Mouse (Mus musculus) kidney, embryonic 15.5 days (tissue): Measurements from ENCODE around the gene Ado. TPM values are rescaled to one million over a fixed set of nuclear protein-coding genes. Genes with fewer than 3 reads are reported as not detected.

Experiments
- ATAC-seq: fragments of 200-750 bp; cut with Nextera tagmentation; replicated peaks from 2 replicates; pipeline ENCODE4 v1.8.0; 2017; ENCODE audit warnings: moderate TSS enrichment; ENCODE audit not compliant: low FRiP score
- H3K27ac ChIP-seq: fragments of 300-500 bp; sonication (generic); 2 replicates; pipeline ENCODE4 v1.5.1; 2015; ENCODE audit warnings: mild to moderate bottlenecking, inconsistent platforms
- H3K27me3 ChIP-seq: fragments of 300-500 bp; sonication (generic); 2 replicates; pipeline ENCODE4 v1.6.1; 2015; ENCODE audit warnings: inconsistent platforms
- H3K36me3 ChIP-seq: fragments of 300-500 bp; sonication (generic); 2 replicates; pipeline ENCODE4 v1.6.1; 2015; ENCODE audit warnings: inconsistent platforms
- H3K4me1 ChIP-seq: fragments of 300-500 bp; sonication (generic); 2 replicates; pipeline ENCODE4 v1.6.1; 2015; ENCODE audit warnings: inconsistent platforms
- H3K4me2 ChIP-seq: fragments of 300-500 bp; sonication (generic); 2 replicates; pipeline ENCODE4 v1.6.1; 2015; ENCODE audit warnings: moderate library complexity, mild to moderate bottlenecking, inconsistent platforms
- H3K4me3 ChIP-seq: fragments of 300-500 bp; sonication (generic); replicated peaks from 2 replicates; pipeline ENCODE4 v1.5.1; 2015; ENCODE audit warnings: mild to moderate bottlenecking, inconsistent platforms
- H3K9ac ChIP-seq: fragments of 300-500 bp; sonication (generic); 2 replicates; pipeline ENCODE4 v1.6.1; 2015; ENCODE audit warnings: mild to moderate bottlenecking, inconsistent platforms
- H3K9me3 ChIP-seq: fragments of 300-500 bp; sonication (generic); replicated peaks from 2 replicates; pipeline ENCODE4 v1.6.1; 2016; ENCODE audit warnings: inconsistent platforms
- WGBS: fragments of 180-500 bp; shearing (Covaris S2); methylation state at CpG from one replicate; pipeline ENCODE4 v1.1.7; 2015; ENCODE audit warnings: mixed read lengths; 5-methylcytosine and 5-hydroxymethylcytosine counted together
- polyA plus RNA-seq: library from polyadenylated mRNA; unstranded; fragments of >200 nt; fragmentation: Nextera tagmentation; extraction: Ambion mirVana; gene quantifications from 2 replicates; pipeline ENCODE4 v1.2.1, GENCODE M21; 2015

The Ado gene
- polyA plus RNA-seq, 1 experiment from 2014 or later: 70.1 TPM

GRCm38 (mm10) chr10:67559765-67560394 lies 11.1 kb upstream of the Ado start:
- Histone ChIP-seq H3K9ac (no peak overlapping the region), H3K27ac (no peak overlapping the region), H3K4me2 (no peak overlapping the region), H3K9me3 (no peaks in the 10 kb centered on the region), H3K4me1 (no peaks in the 10 kb centered on the region), H3K36me3 (no peaks in the 10 kb centered on the region), H3K27me3 (no peaks in the 10 kb centered on the region), H3K4me3 (no peak overlapping the region)
- WGBS: 52% methylated on average over 13 of the region's 13 CpGs
- ATAC-seq: no peak

- H3K27me3 ChIP-seq: 0 out of 2 replicates have a peak, but pooled peaks cover 2% of the 10 kb centered on the region
- H3K4me1 ChIP-seq: no peaks in the 10 kb centered on the region
- 74% methylated on average over 4 of the region's 4 CpGs for WGBS
- H3K9me3 ChIP-seq: no peaks in the 10 kb centered on the region
- H3K36me3 ChIP-seq: no peaks in the 10 kb centered on the region
- H3K27ac ChIP-seq: no peak overlapping the region
- H3K9ac ChIP-seq: no peak overlapping the region
- ATAC-seq: no peak
- H3K4me2 ChIP-seq: no peak overlapping the region
- no peak overlapping the region for H3K4me3 ChIP-seq
Measured at GRCm38 (mm10) chr10:67558053-67558452, 9.3 kb upstream of the Ado start.

GRCm38 (mm10) chr10:67548261-67548854 lies 397 bp downstream of the Ado start:
- Histone ChIP-seq H3K4me2 (peak overlapping the region; percentile 88), H3K4me3 (peak overlapping the region; percentile 92), H3K36me3 (peaks cover 17% of the 10 kb centered on the region), H3K4me1 (peaks cover 33% of the 10 kb centered on the region), H3K9ac (peak overlapping the region; percentile 89), H3K27me3 (no peaks in the 10 kb centered on the region), H3K9me3 (no peaks in the 10 kb centered on the region), H3K27ac (peak overlapping the region; percentile 98)
- WGBS: under 1% methylated on average over 65 of the region's 73 CpGs
- ATAC-seq: peak; percentile 74

- ATAC-seq: peak; percentile 30
- no peaks in the 10 kb centered on the region for H3K27me3 ChIP-seq
- H3K27ac ChIP-seq: peak overlapping the region; percentile 98
- peaks cover 17% of the 10 kb centered on the region for H3K36me3 ChIP-seq
- H3K4me3 ChIP-seq: peak overlapping the region; percentile 92
- peaks cover 33% of the 10 kb centered on the region for H3K4me1 ChIP-seq
- peak overlapping the region; percentile 88 for H3K4me2 ChIP-seq
- no peaks in the 10 kb centered on the region for H3K9me3 ChIP-seq
- H3K9ac ChIP-seq: peak overlapping the region; percentile 89
- WGBS: 1% methylated on average over 20 of the region's 20 CpGs
Measured at GRCm38 (mm10) chr10:67547850-67548260, 900 bp downstream of the Ado start.

- ATAC-seq: no peak
- H3K36me3 ChIP-seq: peaks cover 6% of the 10 kb centered on the region; the same call in 1 of the 2 replicates
- H3K27me3 ChIP-seq: peaks cover 54% of the 10 kb centered on the region
- H3K4me3 ChIP-seq: peak overlapping the region; percentile 17
- 22% methylated on average over 19 of the region's 19 CpGs for WGBS
- H3K9ac ChIP-seq: no peak overlapping the region
- peaks cover 46% of the 10 kb centered on the region for H3K4me1 ChIP-seq
- peak overlapping the region; percentile 39 for H3K4me2 ChIP-seq
- no peak overlapping the region for H3K27ac ChIP-seq
- no peaks in the 10 kb centered on the region for H3K9me3 ChIP-seq
Measured at GRCm38 (mm10) chr10:67540591-67540990, 8.2 kb downstream of the Ado start.

GRCm38 (mm10) chr10:67539401-67539730 lies 9.4 kb downstream of the Ado start:
- peak overlapping the region; percentile 98 for H3K4me2 ChIP-seq

GRCm38 (mm10) chr10:67538585-67539400 lies 10.0 kb downstream of the Ado start:
- Histone ChIP-seq H3K9ac (no peak overlapping the region), H3K4me2 (peak overlapping the region; percentile 98), H3K4me1 (peaks cover 52% of the 10 kb centered on the region), H3K9me3 (no peaks in the 10 kb centered on the region), H3K27me3 (peaks cover 72% of the 10 kb centered on the region), H3K36me3 (no peaks in the 10 kb centered on the region), H3K4me3 (peak overlapping the region; percentile 65), H3K27ac (no peak overlapping the region)
- no peak for ATAC-seq
- WGBS: under 1% methylated on average over 50 of the region's 50 CpGs

More at GRCm38 (mm10) chr10:67539401-67539730, 9.4 kb downstream of the Ado start:
- H3K4me1 ChIP-seq: peaks cover 52% of the 10 kb centered on the region
- H3K9me3 ChIP-seq: no peaks in the 10 kb centered on the region
- H3K4me3 ChIP-seq: peak overlapping the region; percentile 65
- 43% methylated on average over 6 of the region's 6 CpGs for WGBS
- no peak for ATAC-seq
- H3K36me3 ChIP-seq: peaks cover under 1% of the 10 kb centered on the region; the same call in 1 of the 2 replicates
- peaks cover 66% of the 10 kb centered on the region for H3K27me3 ChIP-seq
- H3K9ac ChIP-seq: no peak overlapping the region
- H3K27ac ChIP-seq: no peak overlapping the region

- Histone ChIP-seq H3K4me1 (peaks cover 52% of the 10 kb centered on the region), H3K36me3 (no peaks in the 10 kb centered on the region), H3K9me3 (no peaks in the 10 kb centered on the region), H3K4me2 (peak overlapping the region; percentile 98), H3K9ac (no peak overlapping the region), H3K27ac (no peak overlapping the region), H3K4me3 (peak overlapping the region; percentile 65), H3K27me3 (peaks cover 79% of the 10 kb centered on the region)
- 2% methylated on average over 19 of the region's 19 CpGs for WGBS
- no peak for ATAC-seq
Measured at GRCm38 (mm10) chr10:67538106-67538505, 10.6 kb downstream of the Ado start.

- Histone ChIP-seq H3K27ac (peak overlapping the region; percentile 78), H3K4me3 (peak overlapping the region; percentile 65), H3K9me3 (no peaks in the 10 kb centered on the region), H3K9ac (peak overlapping the region; percentile 46), H3K4me1 (peaks cover 52% of the 10 kb centered on the region), H3K27me3 (peaks cover 86% of the 10 kb centered on the region), H3K36me3 (no peaks in the 10 kb centered on the region), H3K4me2 (peak overlapping the region; percentile 98)
- ATAC-seq: peak; percentile 88
- WGBS: under 1% methylated on average over 51 of the region's 51 CpGs
Measured at GRCm38 (mm10) chr10:67537151-67537994, 11.4 kb downstream of the Ado start.

- Histone ChIP-seq H3K4me1 (peaks cover 52% of the 10 kb centered on the region), H3K9ac (peak overlapping the region; percentile 30), H3K27ac (peak overlapping the region; percentile 54), H3K9me3 (no peaks in the 10 kb centered on the region), H3K4me3 (peak overlapping the region; percentile 65), H3K36me3 (no peaks in the 10 kb centered on the region), H3K4me2 (peak overlapping the region; percentile 98), H3K27me3 (peaks cover 85% of the 10 kb centered on the region)
- peak; percentile 42 for ATAC-seq
- under 1% methylated on average over 23 of the region's 32 CpGs for WGBS
Measured at GRCm38 (mm10) chr10:67536621-67537141, 12.1 kb downstream of the Ado start.

GRCm38 (mm10) chr10:67535972-67536371 lies 12.8 kb downstream of the Ado start:
- Histone ChIP-seq H3K9me3 (no peaks in the 10 kb centered on the region), H3K4me2 (peak overlapping the region; percentile 98), H3K4me1 (peaks cover 50% of the 10 kb centered on the region), H3K27me3 (peaks cover 84% of the 10 kb centered on the region), H3K9ac (peak overlapping the region; percentile 30; the same call in 1 of the 2 replicates), H3K4me3 (peak overlapping the region; percentile 65), H3K36me3 (no peaks in the 10 kb centered on the region), H3K27ac (no peak overlapping the region)
- under 1% methylated on average over 35 of the region's 35 CpGs for WGBS
- ATAC-seq: peak; percentile 43
